Mouse (Mus musculus) heart, adult 2 months (tissue): Measurements from ENCODE around the gene Klhl26. TPM values are rescaled to one million over a fixed set of nuclear protein-coding genes. Genes with fewer than 3 reads are reported as not detected.
A peak's percentile ranks its signal among the peaks of the same experiment; 100 is the strongest.

Experiments used
- DNase-seq, 2 experiments: peaks; one replicate each; pipeline ENCODE4 v3.0.0; 2021
- H3K27ac ChIP-seq: fragments of 200-600 bp; 2 replicates; pipeline ENCODE4 v1.8.1; 2022
- H3K27me3 ChIP-seq: fragments of 200-500 bp; 2 replicates; pipeline ENCODE4 v1.6.1; 2012; ENCODE audit warnings: mild to moderate bottlenecking, low read length, inconsistent platforms, mixed read lengths; ENCODE audit not compliant: control insufficient read depth, insufficient read depth
- H3K36me3 ChIP-seq: fragments of 200-500 bp; 2 replicates; pipeline ENCODE4 v1.6.1; 2012; ENCODE audit warnings: low read length, inconsistent platforms; ENCODE audit not compliant: control insufficient read depth, insufficient read depth
- H3K4me1 ChIP-seq: fragments of 200-500 bp; 2 replicates; pipeline ENCODE4 v1.6.1; 2011; ENCODE audit warnings: low read length; ENCODE audit not compliant: control insufficient read depth, insufficient read depth
- H3K4me3 ChIP-seq: fragments of 200-600 bp; 2 replicates; pipeline ENCODE4 v1.8.1; 2022
- H3K79me2 ChIP-seq: fragments of 200-500 bp; replicated peaks from 2 replicates; pipeline ENCODE4 v1.6.1; 2012; ENCODE audit warnings: mild to moderate bottlenecking, inconsistent platforms, low read length, moderate library complexity, mixed read lengths; ENCODE audit not compliant: control insufficient read depth, insufficient read depth
- H3K9ac ChIP-seq: fragments of 200-500 bp; 2 replicates; pipeline ENCODE4 v1.6.1; 2012; ENCODE audit warnings: low read depth, mild to moderate bottlenecking, control low read depth, inconsistent platforms, low read length, mixed read lengths
- CTCF ChIP-seq: fragments of 200-600 bp; IDR thresholded peaks from 2 replicates; pipeline ENCODE4 v1.8.1; 2022; ENCODE audit warnings: antibody characterized with exemption, mild to moderate bottlenecking, moderate library complexity
- EP300 ChIP-seq: fragments of 200-500 bp; IDR thresholded peaks from 2 replicates; pipeline ENCODE4 v1.6.1; 2011; ENCODE audit warnings: low read depth, low read length, control low read depth; ENCODE audit not compliant: insufficient read depth
- POLR2A ChIP-seq: fragments of 200-500 bp; IDR thresholded peaks from 2 replicates; pipeline ENCODE4 v1.6.1; 2011; ENCODE audit warnings: mild to moderate bottlenecking, low read depth, low read length, control low read depth; ENCODE audit not compliant: insufficient read depth
- WGBS: fragments of 180-500 bp; shearing (Covaris S2); methylation state at CpG from one replicate; pipeline ENCODE4 v1.1.7; 2018; 5-methylcytosine and 5-hydroxymethylcytosine counted together
- intact Hi-C: fragments of 180-260 bp; cut with DNase I; formaldehyde crosslinking; loops from one replicate; pipeline ENCODE4 v1.15.1; 2025
- polyA plus RNA-seq: library from polyadenylated mRNA; depleted of rRNA; stranded (reverse); fragments of >200 nt; gene quantifications from 2 replicates; pipeline ENCODE4 v1.2.3, GENCODE M21; 2012; rRNA removed
- total RNA-seq, 2 experiments: library from RNA; stranded (reverse); gene quantifications; 2 replicates each; pipeline ENCODE4 v1.2.3; 2021

The Klhl26 gene
- total and polyA plus RNA-seq, 3 experiments = 8.1 to 18.8 (median 8.6) TPM

DNA sequence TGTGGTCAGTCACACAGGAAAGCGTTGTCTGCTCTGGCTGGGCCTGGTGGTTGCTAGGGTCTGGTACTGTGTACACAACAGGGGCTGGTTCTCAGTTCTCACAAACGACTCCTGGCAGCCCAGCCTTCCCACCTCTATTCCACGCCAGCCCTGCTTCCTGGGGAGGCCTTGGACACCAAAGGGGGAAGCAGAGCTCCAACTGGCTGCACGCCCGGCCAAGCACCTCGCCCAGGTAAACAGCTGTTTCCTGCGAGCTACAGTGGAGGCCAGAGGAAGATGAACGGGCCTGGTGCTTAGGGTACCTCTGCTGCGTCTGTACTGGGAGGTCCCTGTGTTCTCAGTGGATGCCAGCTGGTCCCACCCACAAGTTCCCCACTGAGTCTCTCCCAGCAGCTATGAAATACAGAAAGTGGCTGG, 67.3 kb downstream of the Klhl26 start:
- intact Hi-C loops = no loop called here
- no peaks in the 10 kb centered on the region for H3K79me2 ChIP-seq
- no peak overlapping the region for H3K27ac ChIP-seq
- no peak for TF ChIP-seq POLR2A
- no peak for TF ChIP-seq EP300
- no peak for TF ChIP-seq CTCF
- no peaks in the 10 kb centered on the region for H3K36me3 ChIP-seq
- 37% methylated on average over 9 of the region's 9 CpGs for WGBS
- no peaks in the 10 kb centered on the region for H3K4me1 ChIP-seq
- no peak overlapping the region for H3K4me3 ChIP-seq
- H3K27me3 ChIP-seq = no peaks in the 10 kb centered on the region
- peak; percentile 33 to 40 for DNase-seq
- H3K9ac ChIP-seq = no peak overlapping the region

DNA sequence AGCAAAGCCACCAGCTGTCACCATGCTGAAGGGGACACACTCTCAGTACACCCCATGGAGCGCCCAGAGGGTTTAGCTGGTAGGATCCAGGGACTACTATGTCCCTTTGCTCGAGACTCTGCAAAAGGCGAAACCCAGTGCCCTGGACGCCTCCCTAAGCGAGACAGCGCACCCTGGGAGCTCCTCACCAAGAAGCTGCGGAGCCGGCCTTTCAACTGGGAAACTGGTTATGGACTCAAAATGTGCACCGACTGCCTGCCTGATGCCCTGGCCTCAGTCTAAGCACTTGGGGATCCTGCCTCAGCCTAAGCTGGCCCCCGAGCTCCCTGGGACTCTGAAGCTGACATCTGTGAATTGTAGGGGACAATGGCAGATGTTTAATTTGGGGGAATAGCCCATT, 67.7 kb downstream of the Klhl26 start:
- TF ChIP-seq POLR2A = no peak
- TF ChIP-seq CTCF = no peak
- no peak for TF ChIP-seq EP300
- intact Hi-C loops = no loop called here
- Histone ChIP-seq H3K36me3 (no peaks in the 10 kb centered on the region), H3K27me3 (no peaks in the 10 kb centered on the region), H3K4me1 (no peaks in the 10 kb centered on the region), H3K79me2 (no peaks in the 10 kb centered on the region), H3K27ac (no peak overlapping the region), H3K9ac (no peak overlapping the region), H3K4me3 (no peak overlapping the region)
- WGBS = 92% methylated on average over 10 of the region's 10 CpGs
- no peak for DNase-seq

DNA sequence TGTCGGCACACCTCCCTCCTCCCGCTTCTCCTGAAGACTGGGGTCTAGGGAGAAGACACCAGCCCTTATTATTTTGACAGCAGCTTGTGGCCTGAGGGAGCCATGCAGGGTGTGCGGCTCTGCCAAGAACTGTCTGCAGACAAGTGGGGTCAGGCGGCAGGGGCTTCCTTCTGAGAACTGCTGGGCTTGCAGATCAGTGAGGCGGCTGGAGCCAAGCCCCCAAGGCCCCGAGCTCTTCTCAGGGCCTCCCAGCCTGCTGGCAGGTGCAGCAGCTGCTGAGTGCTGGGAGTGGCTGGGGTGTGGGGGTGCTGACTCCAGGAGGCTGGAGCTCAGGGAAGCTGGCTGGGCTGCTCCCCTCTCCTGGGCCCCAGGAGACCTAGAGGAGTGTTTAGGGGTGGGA, 68.5 kb downstream of the Klhl26 start:
- TF ChIP-seq EP300 = no peak
- TF ChIP-seq CTCF = no peak
- TF ChIP-seq POLR2A = no peak
- intact Hi-C loops = no loop called here
- Histone ChIP-seq H3K79me2 (no peaks in the 10 kb centered on the region), H3K27ac (no peak overlapping the region), H3K36me3 (no peaks in the 10 kb centered on the region), H3K4me1 (no peaks in the 10 kb centered on the region), H3K4me3 (no peak overlapping the region), H3K27me3 (no peaks in the 10 kb centered on the region), H3K9ac (no peak overlapping the region)
- DNase-seq = no peak
- 75% methylated on average over 6 of the region's 6 CpGs for WGBS

DNA sequence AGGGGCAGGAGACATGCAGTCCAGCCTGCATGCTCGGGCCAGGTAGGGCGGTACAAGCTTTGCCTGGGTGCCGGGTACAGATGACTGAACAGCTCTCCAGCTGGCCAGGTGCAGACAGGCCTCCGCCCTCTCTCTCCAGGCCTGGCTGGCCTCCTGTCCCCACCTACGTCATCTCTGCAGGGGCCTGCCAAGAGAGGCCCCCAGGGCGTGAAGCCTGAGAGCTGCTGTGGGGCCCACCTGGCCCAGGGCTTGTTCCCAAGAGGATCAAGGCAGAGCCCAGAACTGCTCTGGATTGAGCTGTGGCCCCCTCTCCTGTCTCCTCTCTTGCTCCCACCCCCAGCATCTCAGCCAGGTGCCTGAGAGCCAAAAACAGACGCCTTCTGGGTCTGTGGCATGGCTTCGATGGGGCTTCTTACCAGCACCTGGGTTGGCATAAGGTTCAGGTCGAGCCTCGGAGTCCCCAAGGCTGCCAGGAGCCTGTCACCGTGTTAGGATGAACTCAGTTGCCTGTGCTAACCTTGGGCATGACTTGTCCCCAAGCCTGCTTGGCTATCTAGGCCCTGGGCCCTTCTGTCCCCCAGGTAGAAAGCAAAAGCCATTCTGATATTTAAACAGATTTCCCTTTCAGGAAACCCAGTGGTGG, 70.2 kb downstream of the Klhl26 start:
- Histone ChIP-seq H3K4me3 (no peak overlapping the region), H3K27ac (no peak overlapping the region), H3K79me2 (no peaks in the 10 kb centered on the region), H3K36me3 (no peaks in the 10 kb centered on the region), H3K9ac (no peak overlapping the region), H3K4me1 (no peaks in the 10 kb centered on the region), H3K27me3 (no peaks in the 10 kb centered on the region)
- intact Hi-C loops = no loop called here
- WGBS = 87% methylated on average over 11 of the region's 11 CpGs
- no peak for TF ChIP-seq CTCF
- no peak for TF ChIP-seq EP300
- no peak for TF ChIP-seq POLR2A
- no peak for DNase-seq

- Histone ChIP-seq H3K27ac (no peak overlapping the region), H3K4me1 (no peaks in the 10 kb centered on the region), H3K79me2 (no peaks in the 10 kb centered on the region), H3K9ac (no peak overlapping the region), H3K27me3 (no peaks in the 10 kb centered on the region), H3K4me3 (no peak overlapping the region), H3K36me3 (no peaks in the 10 kb centered on the region)
- no peak for DNase-seq
- intact Hi-C loops = no loop called here
- WGBS = 60% methylated on average over 7 of the region's 7 CpGs
- no peak for TF ChIP-seq CTCF
- TF ChIP-seq EP300 = no peak
- TF ChIP-seq POLR2A = no peak
Observed at GRCm38 (mm10) chr8:70405189-70405588, 71.6 kb downstream of the Klhl26 start.

DNA sequence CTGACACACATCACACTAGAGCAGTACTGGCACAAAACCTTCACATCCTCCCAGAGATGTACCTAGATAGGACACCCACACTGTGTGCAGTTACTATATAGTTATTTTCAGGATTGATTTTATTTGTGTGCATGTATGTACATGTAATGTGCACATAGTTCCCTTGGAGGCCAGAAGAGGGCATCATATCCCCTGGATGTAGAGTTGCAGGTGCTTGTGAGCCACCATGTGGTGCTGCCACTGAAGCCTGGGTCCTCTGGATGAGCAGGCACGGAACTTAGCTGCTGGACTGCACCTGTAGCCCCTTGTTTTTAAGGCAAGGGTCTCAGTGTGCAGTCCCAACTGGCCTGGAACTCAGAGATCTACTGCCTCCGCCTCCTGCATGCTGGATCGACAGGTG, 72.6 kb downstream of the Klhl26 start:
- Histone ChIP-seq H3K27me3 (no peaks in the 10 kb centered on the region), H3K4me1 (no peaks in the 10 kb centered on the region), H3K27ac (no peak overlapping the region), H3K4me3 (no peak overlapping the region), H3K36me3 (no peaks in the 10 kb centered on the region), H3K79me2 (no peaks in the 10 kb centered on the region), H3K9ac (no peak overlapping the region)
- WGBS = 99% methylated on average over 3 of the region's 3 CpGs
- DNase-seq = no peak
- intact Hi-C loops = no loop called here
- TF ChIP-seq POLR2A (no peak), CTCF (peak; percentile 20; the same call in 1 of the 2 replicates)

Other genes with a start within 250 kb of the Klhl26 start
- 10 to 100 TPM; 34.3 to 38.0 TPM for gene Sugp2, start 242.7 kb downstream of the Klhl26 start, total RNA-seq
- 27.8 and 31.4 TPM in 2 replicates for gene Sugp2, start 242.7 kb downstream of the Klhl26 start, polyA plus RNA-seq
- 1 to 10 TPM; 7.0 to 8.4 TPM for gene Armc6, start 242.5 kb downstream of the Klhl26 start, total RNA-seq
- 9.4 and 16.0 TPM in 2 replicates for gene Armc6, start 242.5 kb downstream of the Klhl26 start, polyA plus RNA-seq
- gene Homer3, start 194.1 kb downstream of the Klhl26 start, total RNA-seq = 1 to 10 TPM; 7.2 to 8.3 TPM
- 13.6 and 14.9 TPM in 2 replicates for gene Homer3, start 194.1 kb downstream of the Klhl26 start, polyA plus RNA-seq
- gene Ddx49, start 174.5 kb downstream of the Klhl26 start, total RNA-seq = 10 to 100 TPM; 21.6 to 26.4 TPM
- gene Ddx49, start 174.5 kb downstream of the Klhl26 start, polyA plus RNA-seq = 24.3 and 27.1 TPM in 2 replicates
- gene Cope, start 174.4 kb downstream of the Klhl26 start, total RNA-seq = 100 to 1,000 TPM; 147 to 155 TPM
- gene Cope, start 174.4 kb downstream of the Klhl26 start, polyA plus RNA-seq = 193 and 209 TPM in 2 replicates
- gene Cers1, start 161.2 kb downstream of the Klhl26 start, total RNA-seq = under 1 TPM; 0.34 to 0.64 TPM
- gene Cers1, start 161.2 kb downstream of the Klhl26 start, polyA plus RNA-seq = 0.97 and 1.2 TPM in 2 replicates
- gene Gdf1, start 147.2 kb downstream of the Klhl26 start, total RNA-seq = not detected
- gene Gdf1, start 147.2 kb downstream of the Klhl26 start, polyA plus RNA-seq = 0.14 TPM in 1 of 2 replicates, not detected in the other
- 10 to 100 TPM; 42.6 to 43.9 TPM for gene Upf1, start 123.7 kb downstream of the Klhl26 start, total RNA-seq
- gene Upf1, start 123.7 kb downstream of the Klhl26 start, polyA plus RNA-seq = 17.4 and 23.4 TPM in 2 replicates
- 1 to 10 TPM; 5.1 to 5.4 TPM for gene Comp, start 103.4 kb downstream of the Klhl26 start, total RNA-seq
- gene Comp, start 103.4 kb downstream of the Klhl26 start, polyA plus RNA-seq = 11.5 and 17.4 TPM in 2 replicates
- 1 to 10 TPM; 7.4 to 8.1 TPM for gene Crtc1, start 37.4 kb downstream of the Klhl26 start, total RNA-seq
- 13.7 and 14.9 TPM in 2 replicates for gene Crtc1, start 37.4 kb downstream of the Klhl26 start, polyA plus RNA-seq
- gene Tmem59l, start 10.4 kb upstream of the Klhl26 start, total RNA-seq = not detected
- 0.21 and 0.53 TPM in 2 replicates for gene Tmem59l, start 10.4 kb upstream of the Klhl26 start, polyA plus RNA-seq
- gene Crlf1, start 16.2 kb upstream of the Klhl26 start, total RNA-seq = under 1 TPM; 0.68 to 0.89 TPM
- 0.38 and 2.3 TPM in 2 replicates for gene Crlf1, start 16.2 kb upstream of the Klhl26 start, polyA plus RNA-seq
- 100 to 1,000 TPM; 111 to 118 TPM for gene Rex1bd, start 29.8 kb upstream of the Klhl26 start, total RNA-seq
- gene Rex1bd, start 29.8 kb upstream of the Klhl26 start, polyA plus RNA-seq = 129 and 145 TPM in 2 replicates
- gene Uba52, start 33.8 kb upstream of the Klhl26 start, total RNA-seq = 1,000 to 10,000 TPM; 1,480 to 1,595 TPM
- gene Uba52, start 33.8 kb upstream of the Klhl26 start, polyA plus RNA-seq = 439 and 626 TPM in 2 replicates
- 100 to 1,000 TPM; 116 to 135 TPM for gene Fkbp8, start 50.8 kb upstream of the Klhl26 start, total RNA-seq
- 179 and 201 TPM in 2 replicates for gene Fkbp8, start 50.8 kb upstream of the Klhl26 start, polyA plus RNA-seq
- 10 to 100 TPM; 80.4 to 99.4 TPM for gene Kxd1, start 51.0 kb upstream of the Klhl26 start, total RNA-seq
- gene Kxd1, start 51.0 kb upstream of the Klhl26 start, polyA plus RNA-seq = 111 and 121 TPM in 2 replicates
- gene Ell, start 62.5 kb upstream of the Klhl26 start, total RNA-seq = 10 to 100 TPM in 1 of 2 experiments, 1 to 10 TPM in 1; 9.6 to 12.0 TPM
- 12.7 and 13.8 TPM in 2 replicates for gene Ell, start 62.5 kb upstream of the Klhl26 start, polyA plus RNA-seq
- gene Isyna1, start 117.4 kb upstream of the Klhl26 start, total RNA-seq = 10 to 100 TPM; 26.7 to 28.3 TPM
- 40.3 and 41.6 TPM in 2 replicates for gene Isyna1, start 117.4 kb upstream of the Klhl26 start, polyA plus RNA-seq
- gene Ssbp4, start 131.9 kb upstream of the Klhl26 start, total RNA-seq = 10 to 100 TPM; 34.6 to 35.8 TPM
- gene Ssbp4, start 131.9 kb upstream of the Klhl26 start, polyA plus RNA-seq = 45.6 and 72.8 TPM in 2 replicates
- 1 to 10 TPM; 1.6 to 1.8 TPM for gene Lrrc25, start 139.2 kb upstream of the Klhl26 start, total RNA-seq
- 3.6 and 4.5 TPM in 2 replicates for gene Lrrc25, start 139.2 kb upstream of the Klhl26 start, polyA plus RNA-seq
- 1 to 10 TPM; 1.1 to 2.0 TPM for gene Gdf15, start 155.5 kb upstream of the Klhl26 start, total RNA-seq
- gene Gdf15, start 155.5 kb upstream of the Klhl26 start, polyA plus RNA-seq = 0.38 and 3.8 TPM in 2 replicates
- gene Pgpep1, start 183.4 kb upstream of the Klhl26 start, total RNA-seq = 10 to 100 TPM; 39.7 to 48.4 TPM
- gene Pgpep1, start 183.4 kb upstream of the Klhl26 start, polyA plus RNA-seq = 35.5 and 44.8 TPM in 2 replicates
- gene Lsm4, start 196.3 kb upstream of the Klhl26 start, total RNA-seq = 10 to 100 TPM; 56.9 to 64.2 TPM
- gene Lsm4, start 196.3 kb upstream of the Klhl26 start, polyA plus RNA-seq = 54.1 and 68.3 TPM in 2 replicates
- gene Jund, start 222.0 kb upstream of the Klhl26 start, total RNA-seq = 100 to 1,000 TPM; 123 to 127 TPM
- gene Jund, start 222.0 kb upstream of the Klhl26 start, polyA plus RNA-seq = 66.2 and 109 TPM in 2 replicates
- not detected for gene Iqcn, start 226.5 kb upstream of the Klhl26 start, total RNA-seq
- gene Iqcn, start 226.5 kb upstream of the Klhl26 start, polyA plus RNA-seq = 0.06 and 0.12 TPM in 2 replicates
- gene Gm3336, start 241.6 kb upstream of the Klhl26 start, total RNA-seq = not detected
- not detected in 2 replicates for gene Gm3336, start 241.6 kb upstream of the Klhl26 start, polyA plus RNA-seq
- gene Pde4c, start 246.8 kb upstream of the Klhl26 start, total RNA-seq = 1 to 10 TPM; 2.3 to 2.7 TPM
- 10.8 and 11.0 TPM in 2 replicates for gene Pde4c, start 246.8 kb upstream of the Klhl26 start, polyA plus RNA-seq